ENCODE assay signal across 11 mouse cellular contexts in the genomic region with DNA sequence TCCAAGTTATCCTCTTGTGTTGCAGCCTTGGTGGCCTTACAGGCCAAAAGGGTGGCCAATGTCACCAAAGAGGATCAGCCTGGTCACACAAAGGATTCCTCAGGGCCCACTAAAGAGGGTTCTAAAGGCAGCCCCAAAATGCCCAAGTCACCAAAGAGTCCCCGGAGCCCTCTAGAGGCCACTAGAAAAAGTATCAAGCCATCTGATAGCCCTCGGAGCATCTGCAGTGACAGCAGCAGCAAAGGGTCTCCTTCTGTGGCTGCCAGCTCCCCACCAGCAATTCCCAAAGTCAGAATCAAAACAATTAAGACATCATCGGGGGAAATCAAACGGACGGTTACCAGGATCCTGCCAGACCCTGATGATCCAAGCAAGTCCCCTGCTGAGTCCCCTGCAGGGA. TPM values are rescaled to one million over a fixed set of nuclear protein-coding genes. Genes with fewer than 3 reads are reported as not detected.
DNase-seq lines count a peak whose midpoint lies in the region; ATAC-seq lines count a peak whose summit lies in the region.
"Had no signal": no experiment of that assay in that cellular context is flagged by ENCODE, and none has a peak within 500 bp of the region (broad histone marks: within the 10 kb centered on the region; RNA-seq: fewer than 3 reads in every experiment).

No protein-coding gene starts in this region.

- no peaks in the 10 kb centered on the region for H3K27me3 ChIP-seq in kidney, embryonic 15.5 days
- no peaks in the 10 kb centered on the region for H3K27me3 ChIP-seq in forebrain, embryonic 10.5 days (ENCODE audit: poor library complexity, severe bottlenecking)

- H3K9ac ChIP-seq in kidney, embryonic 15.5 days, result no peak overlapping the region

- H3K4me2 ChIP-seq in kidney, embryonic 15.5 days, result no peak overlapping the region

- no peak for ATAC-seq in kidney, embryonic 15.5 days (replicated peaks; ENCODE audit: low FRiP score)
- ATAC-seq: forebrain, embryonic 16.5 days had no signal

- H3K27ac ChIP-seq in kidney, embryonic 15.5 days, result no peak overlapping the region
- H3K27ac ChIP-seq in forebrain, embryonic 10.5 days, result no peak overlapping the region

- no peaks in the 10 kb centered on the region for H3K9me3 ChIP-seq in kidney, embryonic 15.5 days (replicated peaks)
- no peaks in the 10 kb centered on the region for H3K9me3 ChIP-seq in forebrain, embryonic 10.5 days

- peak; percentile 14 for DNase-seq in kidney, postnatal 14 days
- DNase-seq in thymus, postnatal 25 days, result peak; percentile 24
- DNase-seq in thymus, adult 18-20 months, result no peak
- peak; percentile 49 to 54 for DNase-seq in cerebellum, postnatal 14 days
- no peak for DNase-seq in urinary bladder, postnatal 36 days (ENCODE audit: low spot score in 2 of 2)
- no peak for DNase-seq in forebrain, embryonic 10.5 days (ENCODE audit: extremely low spot score, low spot score)
- DNase-seq: adrenal gland, adult 8-10 months; kidney, adult 18-20 months; right cerebral cortex, adult 18-20 months had no signal

- H3K36me3 ChIP-seq in kidney, embryonic 15.5 days, result peaks cover 71% of the 10 kb centered on the region
- peaks cover 69% of the 10 kb centered on the region for H3K36me3 ChIP-seq in forebrain, embryonic 10.5 days (replicated peaks)

- 76% methylated on average over 5 of the region's 5 CpGs for WGBS in kidney, embryonic 15.5 days
- 73% methylated on average over 5 of the region's 5 CpGs for WGBS in forebrain, embryonic 10.5 days

- no peaks in the 10 kb centered on the region for H3K4me1 ChIP-seq in kidney, embryonic 15.5 days
- 0 out of 2 replicates have a peak, but pooled peaks cover 3% of the 10 kb centered on the region for H3K4me1 ChIP-seq in forebrain, embryonic 10.5 days

- no peak overlapping the region for H3K4me3 ChIP-seq in kidney, embryonic 15.5 days (replicated peaks)
- no peak overlapping the region for H3K4me3 ChIP-seq in forebrain, embryonic 10.5 days

RNA-seq across cellular contexts. Expression of a gene that starts 30.6 kb away (rescaled TPM):
- polyA plus RNA-seq in kidney, embryonic 15.5 days (2015; fragmentation: Nextera tagmentation; extraction: Ambion mirVana), result 14.1 and 16.2 TPM in 2 replicates
- polyA plus RNA-seq in forebrain, embryonic 10.5 days (2016; fragmentation: Nextera tagmentation; extraction: Ambion mirVana), result 9.5 and 12.2 TPM in 2 replicates

RNA-seq across cellular contexts. Expression of a gene that starts 33.3 kb away (rescaled TPM):
- 0.42 and 0.54 TPM in 2 replicates for polyA plus RNA-seq in kidney, embryonic 15.5 days (2015; fragmentation: Nextera tagmentation; extraction: Ambion mirVana)
- 0.02 and 0.11 TPM in 2 replicates for polyA plus RNA-seq in forebrain, embryonic 10.5 days (2016; fragmentation: Nextera tagmentation; extraction: Ambion mirVana)

Comparison
In these comparisons a context has a peak if more than half of its experiments do, and no peak if none do; other contexts are left out.
1. DNase-seq: peak in kidney, postnatal 14 days (single experiment), thymus, postnatal 25 days (single experiment) and cerebellum, postnatal 14 days (2 of 2); none in thymus, adult 18-20 months (0 of 2), urinary bladder, postnatal 36 days (0 of 2) and forebrain, embryonic 10.5 days (single experiment).